Mouse (Mus musculus) liver, embryonic 18 days (tissue): Measurements from ENCODE around the gene Gsta4. TPM values are rescaled to one million over a fixed set of nuclear protein-coding genes. Genes with fewer than 3 reads are reported as not detected.

Experiments
- polyA plus RNA-seq: library from polyadenylated mRNA; depleted of rRNA; stranded (reverse); fragments of >200 nt; gene quantifications from 2 replicates; pipeline ENCODE4 v1.2.3, GENCODE M21; 2012; rRNA removed

Gsta4 gene
- polyA plus RNA-seq: 17.7 and 18.5 TPM in 2 replicates

DNA sequence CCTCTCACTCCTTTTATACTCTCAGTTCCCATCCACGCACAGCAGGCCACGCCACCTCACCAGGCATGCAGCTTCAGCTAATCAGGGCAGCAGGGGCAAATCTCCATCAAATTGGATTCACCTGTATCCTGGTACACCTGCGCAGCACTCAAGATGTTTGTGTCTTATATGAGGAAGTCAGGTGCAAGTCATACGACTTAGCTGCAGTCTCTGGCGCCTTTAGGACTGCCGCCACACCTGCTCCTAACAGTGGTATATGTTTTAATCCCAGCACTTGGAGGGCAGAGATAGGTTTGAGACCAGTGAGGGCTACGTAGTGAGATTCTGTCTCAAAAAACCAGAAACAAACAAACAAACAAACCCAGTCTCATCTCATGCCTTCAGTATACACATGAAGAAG is at the start of gene Gsta4:
TSS of gene Gsta4 (plus strand) at position 301 of the 400 bp plus-strand sequence.

DNA sequence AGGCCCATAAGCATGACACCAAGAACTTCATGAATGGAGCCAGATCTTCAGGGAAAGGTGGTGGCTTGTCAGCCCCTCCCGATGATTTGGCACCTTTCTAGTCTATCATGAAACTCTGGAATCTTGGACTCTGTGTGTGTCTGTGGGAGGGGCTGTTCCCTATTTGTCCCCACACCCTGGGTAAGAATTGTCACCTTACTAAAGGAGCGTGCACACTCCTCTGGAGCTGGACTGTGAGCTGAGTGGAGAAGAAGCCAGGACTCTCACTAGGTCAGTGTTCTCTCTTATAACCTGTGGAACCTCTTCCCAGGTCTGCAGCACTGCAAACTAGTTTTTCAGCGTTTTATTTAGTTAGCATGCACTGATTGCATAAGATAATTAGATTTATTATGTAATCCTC is 47.9 kb downstream of the Gsta4 start, which contains the start of gene Gsta1:
TSS of gene Gsta1 (plus strand) at position 196 of the 400 bp plus-strand sequence.

DNA sequence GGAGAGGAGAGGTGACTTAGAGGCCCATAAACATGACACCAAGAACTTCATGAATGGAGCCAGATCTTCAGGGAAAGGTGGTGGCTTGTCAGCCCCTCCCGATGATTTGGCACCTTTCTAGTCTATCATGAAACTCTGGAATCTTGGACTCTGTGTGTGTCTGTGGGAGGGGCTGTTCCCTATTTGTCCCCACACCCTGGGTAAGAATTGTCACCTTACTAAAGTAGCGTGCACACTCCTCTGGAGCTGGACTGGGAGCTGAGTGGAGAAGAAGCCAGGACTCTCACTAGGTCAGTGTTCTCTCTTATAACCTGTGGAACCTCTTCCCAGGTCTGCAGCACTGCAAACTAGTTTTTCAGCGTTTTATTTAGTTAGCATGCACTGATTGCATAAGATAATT is 74.3 kb downstream of the Gsta4 start, which contains the start of gene Gm3776:
TSS of gene Gm3776 (plus strand) at position 216 of the 400 bp plus-strand sequence.

Other genes starting within 250 kb of the Gsta4 start
- gene Gcm1, start 130.8 kb upstream of the Gsta4 start, polyA plus RNA-seq: 0.04 TPM in 1 of 2 replicates, not detected in the other
- 48.5 and 53.3 TPM in 2 replicates for gene Fbxo9, start 73.7 kb upstream of the Gsta4 start, polyA plus RNA-seq
- 5.8 and 6.2 TPM in 2 replicates for gene Ick, start 73.6 kb upstream of the Gsta4 start, polyA plus RNA-seq
- not detected in 2 replicates for gene Gsta1, start 47.9 kb downstream of the Gsta4 start, polyA plus RNA-seq
- 0.11 TPM in 1 of 2 replicates, not detected in the other for gene Gm3776, start 74.4 kb downstream of the Gsta4 start, polyA plus RNA-seq
- gene Gm10639, start 107.1 kb downstream of the Gsta4 start, polyA plus RNA-seq: 0.06 TPM in 1 of 2 replicates, not detected in the other
- gene Omt2a, start 132.0 kb downstream of the Gsta4 start, polyA plus RNA-seq: not detected in 2 replicates
- not detected in 2 replicates for gene Omt2b, start 144.8 kb downstream of the Gsta4 start, polyA plus RNA-seq
- gene Gsta2, start 173.0 kb downstream of the Gsta4 start, polyA plus RNA-seq: 0.09 and 0.59 TPM in 2 replicates
- gene Dppa5a, start 185.4 kb downstream of the Gsta4 start, polyA plus RNA-seq: not detected in 2 replicates
- 0.01 TPM in 1 of 2 replicates, not detected in the other for gene Ooep, start 196.0 kb downstream of the Gsta4 start, polyA plus RNA-seq
- 0.02 and 0.03 TPM in 2 replicates for gene Ddx43, start 213.0 kb downstream of the Gsta4 start, polyA plus RNA-seq